Mouse (Mus musculus): ENCODE measurements at regions not wholly inside any gene's neighbourhood (a gene's known extent, or its start where the extent isn't known, plus 50 kb on each side); places are given as distances from the start of the nearest gene placed in this dataset.

- no peak for TF ChIP-seq POLR2A (IDR thresholded peaks at IDR 0.05; ENCODE audit: control insufficient read depth in 1 of 2, insufficient read depth in 1 of 2, low read depth in 1 of 2, low read length in 2 of 2, poor library complexity in 1 of 2)
- TF ChIP-seq SMC3 (IDR thresholded peaks at IDR 0.05; ENCODE audit: low read depth, low read length): no peak
Observed at GRCm38 (mm10) chr5:53408235-53408634, 57.7 kb upstream of the Rbpj start.

Data from MEL (cell line).